Mouse (Mus musculus) G1E (cell line): ENCODE results near the gene Stard13. TPM values are rescaled to one million over a fixed set of nuclear protein-coding genes. Genes with fewer than 3 reads are reported as not detected.

Experiments
- ATAC-seq: 2 replicates; pipeline ENCODE4 v1.8.0; 2016; ENCODE audit warnings: mild to moderate bottlenecking; ENCODE audit not compliant: insufficient number of reproducible peaks, poor library complexity, low FRiP score, severe bottlenecking; ENCODE audit errors: extremely low read depth
- DNase-seq: peaks from one replicate; pipeline ENCODE4 v3.0.0; 2012; ENCODE audit warnings: low spot score
- H3K27me3 ChIP-seq: 2 replicates; pipeline ENCODE4 v1.6.1; 2012; ENCODE audit warnings: mild to moderate bottlenecking, low read length, inconsistent platforms; ENCODE audit not compliant: insufficient read depth
- H3K36me3 ChIP-seq: replicated peaks from 2 replicates; pipeline ENCODE3; 2012; ENCODE audit warnings: mild to moderate bottlenecking, inconsistent platforms
- H3K4me1 ChIP-seq: 2 replicates; pipeline ENCODE4 v1.6.1; 2012; ENCODE audit warnings: low read depth, low read length, inconsistent platforms, mixed read lengths; ENCODE audit not compliant: insufficient read depth
- H3K4me3 ChIP-seq: 2 replicates; pipeline ENCODE4 v1.5.1; 2012; ENCODE audit warnings: low read depth, mild to moderate bottlenecking, inconsistent platforms, low read length, moderate library complexity, mixed read lengths
- H3K9me3 ChIP-seq: replicated peaks from 2 replicates; pipeline ENCODE4 v1.6.1; 2012; ENCODE audit warnings: inconsistent platforms
- CTCF ChIP-seq: IDR thresholded peaks from 2 replicates; pipeline ENCODE4 v1.5.1; 2012; ENCODE audit warnings: low read depth, low read length, inconsistent platforms, mixed read lengths
- GATA1 ChIP-seq: IDR thresholded peaks from 2 replicates; pipeline ENCODE4 v1.6.1; 2012; ENCODE audit warnings: borderline replicate concordance, low read length, inconsistent platforms, mixed read lengths
- GATA2 ChIP-seq: IDR thresholded peaks from 2 replicates; pipeline ENCODE4 v1.6.1; 2012; ENCODE audit warnings: low read depth, low read length, inconsistent platforms, borderline replicate concordance
- POLR2AphosphoS5 ChIP-seq: IDR thresholded peaks from 2 replicates; pipeline ENCODE4 v1.6.1; 2012; ENCODE audit warnings: low read depth, low read length, inconsistent platforms; ENCODE audit not compliant: insufficient replicate concordance
- TAL1 ChIP-seq: conservative IDR thresholded peaks from 2 replicates; pipeline ENCODE4 v1.6.1; 2012; ENCODE audit warnings: low read depth, low read length, inconsistent platforms, mixed read lengths
- polyA plus RNA-seq: library from polyadenylated mRNA; stranded (reverse); fragments of >175 nt; gene quantifications from 2 replicates; pipeline ENCODE4 v1.2.3, GENCODE M21; 2012
- total RNA-seq, 2 experiments: library from RNA; stranded (forward) in 1 of 2; stranded (reverse) in 1 of 2; fragments of 200-1000 nt in 1 of 2; fragments of >200 nt in 1 of 2; fragmentation: Nextera tagmentation in 1 of 2; gene quantifications; 2 replicates each; pipeline ENCODE4 v1.2.3; 2014 to 2017

Stard13 gene
- total RNA-seq (2014; fragmentation: Nextera tagmentation) = not detected in 2 replicates
- total RNA-seq (2017) = 0.05 TPM in 1 of 2 replicates, not detected in the other
- polyA plus RNA-seq = not detected in 2 replicates

- Histone ChIP-seq H3K27me3 (no peaks in the 10 kb centered on the region), H3K4me1 (no peaks in the 10 kb centered on the region), H3K36me3 (no peaks in the 10 kb centered on the region), H3K9me3 (peaks cover 14% of the 10 kb centered on the region), H3K4me3 (no peak within 1 kb of the TSS)
- TF ChIP-seq GATA2 (no peak), CTCF (no peak), POLR2AphosphoS5 (no peak), GATA1 (no peak), TAL1 (no peak)
- ATAC-seq (no peak), DNase-seq (no peak)
Measured at GRCm38 (mm10) chr5:151233400-151234031, at the start of gene Stard13. Stard13 (minus strand) TSS chr5:151233836.

GRCm38 (mm10) chr5:151279531-151279930 is 45.9 kb upstream of the Stard13 start:
- ATAC-seq = no peak
- TF ChIP-seq CTCF = no peak
- no peak for TF ChIP-seq POLR2AphosphoS5
- TF ChIP-seq GATA1 = no peak
- TF ChIP-seq GATA2 = no peak
- TF ChIP-seq TAL1 = no peak
- Histone ChIP-seq H3K9me3 (no peaks in the 10 kb centered on the region), H3K36me3 (no peaks in the 10 kb centered on the region), H3K27me3 (no peaks in the 10 kb centered on the region), H3K4me1 (no peaks in the 10 kb centered on the region), H3K4me3 (no peak overlapping the region)
- DNase-seq = no peak

GRCm38 (mm10) chr5:151277927-151278326 is 44.3 kb upstream of the Stard13 start:
- no peaks in the 10 kb centered on the region for H3K27me3 ChIP-seq
- DNase-seq (no peak), ATAC-seq (no peak)
- no peak for TF ChIP-seq GATA1
- TF ChIP-seq GATA2 = no peak
- no peak for TF ChIP-seq CTCF
- no peak for TF ChIP-seq POLR2AphosphoS5
- no peak for TF ChIP-seq TAL1
- no peak overlapping the region for H3K4me3 ChIP-seq
- H3K36me3 ChIP-seq = no peaks in the 10 kb centered on the region
- H3K9me3 ChIP-seq = no peaks in the 10 kb centered on the region
- no peaks in the 10 kb centered on the region for H3K4me1 ChIP-seq

GRCm38 (mm10) chr5:151275986-151276385 is 42.4 kb upstream of the Stard13 start:
- no peak for ATAC-seq
- H3K4me3 ChIP-seq = no peak overlapping the region
- DNase-seq = no peak
- H3K9me3 ChIP-seq = no peaks in the 10 kb centered on the region
- no peaks in the 10 kb centered on the region for H3K27me3 ChIP-seq
- TF ChIP-seq GATA2 = no peak
- TF ChIP-seq TAL1 = no peak
- TF ChIP-seq POLR2AphosphoS5 = no peak
- no peaks in the 10 kb centered on the region for H3K4me1 ChIP-seq
- H3K36me3 ChIP-seq = no peaks in the 10 kb centered on the region

- Histone ChIP-seq H3K36me3 (no peaks in the 10 kb centered on the region), H3K27me3 (no peaks in the 10 kb centered on the region), H3K9me3 (no peaks in the 10 kb centered on the region), H3K4me1 (no peaks in the 10 kb centered on the region), H3K4me3 (no peak overlapping the region)
- no peak for TF ChIP-seq GATA2
- TF ChIP-seq CTCF = no peak
- TF ChIP-seq GATA1 = no peak
- no peak for TF ChIP-seq TAL1
- no peak for TF ChIP-seq POLR2AphosphoS5
- no peak for DNase-seq
- no peak for ATAC-seq
Measured at GRCm38 (mm10) chr5:151274265-151274664, 40.6 kb upstream of the Stard13 start.

GRCm38 (mm10) chr5:151270815-151271214 is 37.2 kb upstream of the Stard13 start:
- Histone ChIP-seq H3K9me3 (no peaks in the 10 kb centered on the region), H3K27me3 (no peaks in the 10 kb centered on the region), H3K4me3 (no peak overlapping the region), H3K4me1 (no peaks in the 10 kb centered on the region), H3K36me3 (no peaks in the 10 kb centered on the region)
- DNase-seq (no peak), ATAC-seq (no peak)
- no peak for TF ChIP-seq GATA1
- TF ChIP-seq GATA2 = no peak
- TF ChIP-seq CTCF = no peak
- no peak for TF ChIP-seq POLR2AphosphoS5
- TF ChIP-seq TAL1 = no peak
